Mouse (Mus musculus): Measurements from ENCODE around the gene Kcna2.

DNA sequence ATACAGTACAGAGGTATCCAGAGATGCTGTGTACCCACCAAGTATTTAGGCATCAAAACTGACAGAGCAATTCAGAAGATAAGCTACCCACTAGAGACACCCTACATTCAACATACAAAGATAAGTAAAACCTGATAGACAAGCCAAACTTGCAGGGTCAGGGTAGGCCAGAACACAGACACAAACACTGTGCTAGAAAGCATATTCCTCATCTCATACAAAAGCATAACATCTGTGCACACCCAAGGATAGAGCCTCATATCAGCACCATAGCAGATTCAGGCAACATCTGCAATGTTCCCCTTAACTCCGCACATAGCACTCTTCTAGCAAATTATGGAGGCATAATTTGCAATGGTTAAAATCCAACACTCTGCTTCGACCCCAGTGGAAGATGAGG is 23.8 kb upstream of the Kcna2 start:
- TF ChIP-seq POLR2A (IDR thresholded peaks at IDR 0.05; ENCODE audit: borderline replicate concordance, extremely low read depth, insufficient read depth, insufficient read length, poor library complexity, severe bottlenecking): no peak
- no peak for TF ChIP-seq CTCF (IDR thresholded peaks at IDR 0.05; ENCODE audit: borderline replicate concordance, extremely low read depth, insufficient read depth, insufficient read length)

Measured in brain, embryonic 14.5 days (tissue).